Mouse (Mus musculus): Measurements from ENCODE around the gene Zglp1. TPM values are rescaled to one million over a fixed set of nuclear protein-coding genes. Genes with fewer than 3 reads are reported as not detected.
"Not testable (repeated sequence)": the region's sequence is repeated elsewhere in the genome, so short reads cannot be mapped to it uniquely, and the experiment has no call there.

Zglp1 gene
- polyA plus RNA-seq, 1 experiment from 2014 or later: not detected

GRCm38 (mm10) chr9:21051578-21051977 lies 15.3 kb downstream of the Zglp1 start:
- Histone ChIP-seq H3K4me1 (no peaks in the 10 kb centered on the region), H3K36me3 (no peaks in the 10 kb centered on the region), H3K9ac (no peak overlapping the region), H3K4me2 (no peak overlapping the region), H3K27ac (no peak overlapping the region), H3K4me3 (no peak overlapping the region), H3K9me3 (no peaks in the 10 kb centered on the region), H3K27me3 (no peaks in the 10 kb centered on the region)
- WGBS: 57% methylated on average over 10 of the region's 10 CpGs
- ATAC-seq (ENCODE audit: insufficient number of reproducible peaks, low FRiP score, low TSS enrichment, low read depth): no peak

GRCm38 (mm10) chr9:21045235-21045634 lies 21.7 kb downstream of the Zglp1 start:
- H3K9ac ChIP-seq: no peak overlapping the region
- no peaks in the 10 kb centered on the region for H3K36me3 ChIP-seq
- ATAC-seq (ENCODE audit: insufficient number of reproducible peaks, low FRiP score, low TSS enrichment, low read depth): no peak
- no peak overlapping the region for H3K27ac ChIP-seq
- no peak overlapping the region for H3K4me3 ChIP-seq
- WGBS: 78% methylated on average over 3 of the region's 3 CpGs
- no peak overlapping the region for H3K4me2 ChIP-seq
- H3K27me3 ChIP-seq: peaks cover 6% of the 10 kb centered on the region; the same call in 1 of the 2 replicates
- no peaks in the 10 kb centered on the region for H3K9me3 ChIP-seq
- H3K4me1 ChIP-seq: no peaks in the 10 kb centered on the region

- 43% methylated on average over 1 of the region's 1 CpGs for WGBS
- not testable (repeated sequence) for H3K4me1 ChIP-seq; H3K4me3 ChIP-seq; ATAC-seq (ENCODE audit: insufficient number of reproducible peaks, low FRiP score, low TSS enrichment, low read depth); H3K27me3 ChIP-seq; H3K27ac ChIP-seq; H3K9ac ChIP-seq; H3K9me3 ChIP-seq; H3K4me2 ChIP-seq; H3K36me3 ChIP-seq
Measured at GRCm38 (mm10) chr9:21044785-21045184, 22.1 kb downstream of the Zglp1 start.

- Histone ChIP-seq H3K9ac (no peak overlapping the region), H3K4me1 (no peaks in the 10 kb centered on the region), H3K27ac (no peak overlapping the region), H3K4me2 (no peak overlapping the region), H3K4me3 (no peak overlapping the region), H3K36me3 (no peaks in the 10 kb centered on the region), H3K9me3 (no peaks in the 10 kb centered on the region), H3K27me3 (peaks cover 21% of the 10 kb centered on the region)
- WGBS: 83% methylated on average over 4 of the region's 4 CpGs
- no peak for ATAC-seq (ENCODE audit: insufficient number of reproducible peaks, low FRiP score, low TSS enrichment, low read depth)
Measured at GRCm38 (mm10) chr9:21043563-21043962, 23.3 kb downstream of the Zglp1 start.

- Histone ChIP-seq H3K9ac (no peak overlapping the region), H3K4me2 (no peak overlapping the region), H3K9me3 (no peaks in the 10 kb centered on the region), H3K27me3 (peaks cover 43% of the 10 kb centered on the region), H3K27ac (no peak overlapping the region), H3K36me3 (no peaks in the 10 kb centered on the region), H3K4me1 (peaks cover 16% of the 10 kb centered on the region), H3K4me3 (no peak overlapping the region)
- WGBS: 38% methylated on average over 4 of the region's 4 CpGs
- ATAC-seq (ENCODE audit: insufficient number of reproducible peaks, low FRiP score, low TSS enrichment, low read depth): no peak
Measured at GRCm38 (mm10) chr9:21041308-21041707, 25.6 kb downstream of the Zglp1 start.

- Histone ChIP-seq H3K4me3 (no peak overlapping the region), H3K27ac (no peak overlapping the region), H3K4me1 (peaks cover 25% of the 10 kb centered on the region), H3K4me2 (no peak overlapping the region), H3K9ac (no peak overlapping the region), H3K9me3 (no peaks in the 10 kb centered on the region), H3K27me3 (peaks cover 59% of the 10 kb centered on the region), H3K36me3 (no peaks in the 10 kb centered on the region)
- WGBS: 77% methylated on average over 3 of the region's 3 CpGs
- no peak for ATAC-seq (ENCODE audit: insufficient number of reproducible peaks, low FRiP score, low TSS enrichment, low read depth)
Measured at GRCm38 (mm10) chr9:21039779-21040178, 27.1 kb downstream of the Zglp1 start.

- Histone ChIP-seq H3K9ac (peak overlapping the region; percentile 37), H3K36me3 (no peaks in the 10 kb centered on the region), H3K4me1 (peaks cover 39% of the 10 kb centered on the region), H3K4me3 (peak overlapping the region; percentile 40), H3K27ac (no peak overlapping the region), H3K27me3 (peaks cover 80% of the 10 kb centered on the region), H3K9me3 (no peaks in the 10 kb centered on the region), H3K4me2 (peak overlapping the region; percentile 70)
- ATAC-seq (ENCODE audit: insufficient number of reproducible peaks, low FRiP score, low TSS enrichment, low read depth): no peak
- WGBS: 3% methylated on average over 31 of the region's 31 CpGs
Measured at GRCm38 (mm10) chr9:21037481-21037891, 29.4 kb downstream of the Zglp1 start.

GRCm38 (mm10) chr9:21036666-21037065 lies 30.2 kb downstream of the Zglp1 start:
- Histone ChIP-seq H3K4me1 (peaks cover 48% of the 10 kb centered on the region), H3K4me3 (peak overlapping the region; percentile 40), H3K9me3 (no peaks in the 10 kb centered on the region), H3K27ac (no peak overlapping the region), H3K4me2 (peak overlapping the region; percentile 70), H3K27me3 (peaks cover 88% of the 10 kb centered on the region), H3K9ac (no peak overlapping the region), H3K36me3 (no peaks in the 10 kb centered on the region)
- WGBS: 2% methylated on average over 22 of the region's 22 CpGs
- no peak for ATAC-seq (ENCODE audit: insufficient number of reproducible peaks, low FRiP score, low TSS enrichment, low read depth)

- Histone ChIP-seq H3K27ac (no peak overlapping the region), H3K9me3 (no peaks in the 10 kb centered on the region), H3K9ac (no peak overlapping the region), H3K4me3 (no peak overlapping the region), H3K27me3 (peaks cover 93% of the 10 kb centered on the region), H3K4me2 (no peak overlapping the region), H3K36me3 (no peaks in the 10 kb centered on the region), H3K4me1 (peaks cover 52% of the 10 kb centered on the region)
- no peak for ATAC-seq (ENCODE audit: insufficient number of reproducible peaks, low FRiP score, low TSS enrichment, low read depth)
- WGBS: 11% methylated on average over 20 of the region's 20 CpGs
Measured at GRCm38 (mm10) chr9:21036161-21036560, 30.7 kb downstream of the Zglp1 start.

GRCm38 (mm10) chr9:21035586-21035985 lies 31.3 kb downstream of the Zglp1 start:
- peaks cover 58% of the 10 kb centered on the region for H3K4me1 ChIP-seq
- no peak overlapping the region for H3K9ac ChIP-seq
- 22% methylated on average over 9 of the region's 9 CpGs for WGBS

GRCm38 (mm10) chr9:21034481-21035085 lies 32.3 kb downstream of the Zglp1 start:
- Histone ChIP-seq H3K4me3 (no peak overlapping the region; the same call in 1 of the 2 replicates), H3K9ac (no peak overlapping the region), H3K4me1 (peaks cover 68% of the 10 kb centered on the region), H3K4me2 (peak overlapping the region; percentile 4; the same call in 1 of the 2 replicates), H3K27me3 (peaks cover 93% of the 10 kb centered on the region), H3K27ac (no peak overlapping the region), H3K9me3 (no peaks in the 10 kb centered on the region), H3K36me3 (no peaks in the 10 kb centered on the region)
- ATAC-seq (ENCODE audit: insufficient number of reproducible peaks, low FRiP score, low TSS enrichment, low read depth): no peak
- WGBS: 4% methylated on average over 17 of the region's 17 CpGs

More at GRCm38 (mm10) chr9:21035586-21035985, 31.3 kb downstream of the Zglp1 start:
- H3K9me3 ChIP-seq: no peaks in the 10 kb centered on the region
- H3K36me3 ChIP-seq: no peaks in the 10 kb centered on the region
- H3K4me3 ChIP-seq: no peak overlapping the region
- ATAC-seq (ENCODE audit: insufficient number of reproducible peaks, low FRiP score, low TSS enrichment, low read depth): no peak
- H3K27me3 ChIP-seq: peaks cover 92% of the 10 kb centered on the region
- H3K27ac ChIP-seq: no peak overlapping the region
- no peak overlapping the region for H3K4me2 ChIP-seq

- peak overlapping the region; percentile 54 for H3K4me3 ChIP-seq
- H3K27me3 ChIP-seq: peaks cover 93% of the 10 kb centered on the region
- H3K4me2 ChIP-seq: peak overlapping the region; percentile 99
- H3K9ac ChIP-seq: 0 out of 2 replicates have a peak overlapping the region, but pooled peaks have one; percentile 26
- H3K4me1 ChIP-seq: peaks cover 73% of the 10 kb centered on the region
- no peaks in the 10 kb centered on the region for H3K36me3 ChIP-seq
- H3K27ac ChIP-seq: no peak overlapping the region
- 1% methylated on average over 34 of the region's 34 CpGs for WGBS
- ATAC-seq (ENCODE audit: insufficient number of reproducible peaks, low FRiP score, low TSS enrichment, low read depth): peak; percentile 52; the same call in 1 of the 2 replicates
- H3K9me3 ChIP-seq: no peaks in the 10 kb centered on the region
Measured at GRCm38 (mm10) chr9:21033136-21033535, 33.8 kb downstream of the Zglp1 start.

All from limb, embryonic 15.5 days (tissue).